Mouse (Mus musculus) midbrain, embryonic 13.5 days (tissue): ENCODE results near the gene Ccdc182. TPM values are rescaled to one million over a fixed set of nuclear protein-coding genes. Genes with fewer than 3 reads are reported as not detected.

ENCODE experiments used
- ATAC-seq: fragments of 200-750 bp; cut with Nextera tagmentation; 2 replicates; pipeline ENCODE4 v1.8.0; 2017; ENCODE audit warnings: mild to moderate bottlenecking, moderate TSS enrichment, moderate library complexity
- H3K27ac ChIP-seq: fragments of 300-500 bp; sonication (generic); 2 replicates; pipeline ENCODE4 v1.5.1; 2015; ENCODE audit warnings: inconsistent platforms, mild to moderate bottlenecking, moderate library complexity
- H3K27me3 ChIP-seq: fragments of 300-500 bp; sonication (generic); 2 replicates; pipeline ENCODE4 v1.6.1; 2015; ENCODE audit warnings: mild to moderate bottlenecking, inconsistent platforms
- H3K36me3 ChIP-seq: fragments of 300-500 bp; sonication (generic); 2 replicates; pipeline ENCODE4 v1.6.1; 2015; ENCODE audit warnings: mild to moderate bottlenecking, inconsistent platforms
- H3K4me1 ChIP-seq: fragments of 300-500 bp; sonication (generic); replicated peaks from 2 replicates; pipeline ENCODE4 v1.6.1; 2015; ENCODE audit warnings: inconsistent platforms
- H3K4me2 ChIP-seq: fragments of 300-500 bp; sonication (generic); replicated peaks from 2 replicates; pipeline ENCODE4 v1.6.1; 2015; ENCODE audit warnings: moderate library complexity, mild to moderate bottlenecking, inconsistent platforms
- H3K4me3 ChIP-seq: fragments of 300-500 bp; sonication (generic); replicated peaks from 2 replicates; pipeline ENCODE4 v1.5.1; 2015; ENCODE audit warnings: mild to moderate bottlenecking, inconsistent platforms
- H3K9ac ChIP-seq: fragments of 300-500 bp; sonication (generic); replicated peaks from 2 replicates; pipeline ENCODE4 v1.6.1; 2015; ENCODE audit warnings: mild to moderate bottlenecking, inconsistent platforms
- H3K9me3 ChIP-seq: fragments of 300-500 bp; sonication (generic); 2 replicates; pipeline ENCODE4 v1.6.1; 2016; ENCODE audit warnings: mild to moderate bottlenecking, inconsistent platforms
- WGBS: fragments of 180-500 bp; shearing (Covaris S2); methylation state at CpG from one replicate; pipeline ENCODE4 v1.1.7; 2015; 5-methylcytosine and 5-hydroxymethylcytosine counted together
- polyA plus RNA-seq: library from polyadenylated mRNA; unstranded; fragments of >200 nt; fragmentation: Nextera tagmentation; extraction: Ambion mirVana; gene quantifications from 2 replicates; pipeline ENCODE4 v1.2.1, GENCODE M21; 2015

The Ccdc182 gene
- polyA plus RNA-seq, 1 experiment from 2014 or later: 1.6 TPM

DNA sequence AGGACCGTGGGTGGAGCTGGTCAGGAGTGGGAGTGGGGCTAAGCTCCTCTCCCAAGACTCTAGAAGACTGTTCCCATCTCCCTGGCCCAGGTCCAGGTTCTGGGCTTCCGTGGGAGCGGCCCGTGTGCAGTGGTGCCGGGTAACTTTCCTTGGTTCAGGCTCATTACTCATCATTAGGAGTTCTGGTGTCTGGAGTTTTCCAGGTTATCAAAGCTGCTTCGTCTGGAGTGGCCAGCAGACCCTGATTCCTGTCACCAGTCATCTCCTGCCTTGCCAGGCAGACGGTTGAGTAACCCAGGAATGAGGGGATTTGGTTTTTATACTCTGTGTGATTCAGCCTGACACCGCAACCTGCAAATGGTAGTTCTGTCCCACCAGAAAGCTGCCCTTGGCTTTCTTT, 7.8 kb upstream of the Ccdc182 start:
- no peak overlapping the region for H3K4me2 ChIP-seq
- H3K9me3 ChIP-seq: 0 out of 2 replicates have a peak, but pooled peaks cover 6% of the 10 kb centered on the region
- no peak for ATAC-seq
- WGBS: 66% methylated on average over 8 of the region's 8 CpGs
- H3K27ac ChIP-seq: no peak overlapping the region
- H3K4me3 ChIP-seq: no peak overlapping the region
- H3K27me3 ChIP-seq: no peaks in the 10 kb centered on the region
- H3K9ac ChIP-seq: no peak overlapping the region
- H3K4me1 ChIP-seq: peaks cover 21% of the 10 kb centered on the region
- H3K36me3 ChIP-seq: no peaks in the 10 kb centered on the region

DNA sequence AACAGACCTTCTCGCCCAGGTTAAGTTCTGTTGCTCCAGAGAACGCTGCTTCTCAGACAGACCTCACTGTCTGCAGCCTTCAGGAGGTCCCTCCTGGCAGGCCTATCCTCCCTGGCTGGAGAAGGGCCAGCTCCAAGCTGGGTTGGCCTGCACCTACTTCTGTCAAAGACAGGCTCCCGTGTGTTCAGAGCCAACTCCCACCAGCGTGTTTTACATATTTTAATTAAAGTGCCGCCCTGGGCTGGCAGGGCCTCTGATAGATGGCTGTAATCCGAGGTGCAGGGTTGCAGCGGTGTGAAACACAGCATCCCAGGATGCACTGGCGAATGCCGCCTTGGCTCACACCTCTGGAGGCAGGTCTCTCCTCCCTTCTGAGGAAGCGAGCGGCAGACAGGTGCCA, 5.5 kb upstream of the Ccdc182 start:
- WGBS: 37% methylated on average over 11 of the region's 11 CpGs

DNA sequence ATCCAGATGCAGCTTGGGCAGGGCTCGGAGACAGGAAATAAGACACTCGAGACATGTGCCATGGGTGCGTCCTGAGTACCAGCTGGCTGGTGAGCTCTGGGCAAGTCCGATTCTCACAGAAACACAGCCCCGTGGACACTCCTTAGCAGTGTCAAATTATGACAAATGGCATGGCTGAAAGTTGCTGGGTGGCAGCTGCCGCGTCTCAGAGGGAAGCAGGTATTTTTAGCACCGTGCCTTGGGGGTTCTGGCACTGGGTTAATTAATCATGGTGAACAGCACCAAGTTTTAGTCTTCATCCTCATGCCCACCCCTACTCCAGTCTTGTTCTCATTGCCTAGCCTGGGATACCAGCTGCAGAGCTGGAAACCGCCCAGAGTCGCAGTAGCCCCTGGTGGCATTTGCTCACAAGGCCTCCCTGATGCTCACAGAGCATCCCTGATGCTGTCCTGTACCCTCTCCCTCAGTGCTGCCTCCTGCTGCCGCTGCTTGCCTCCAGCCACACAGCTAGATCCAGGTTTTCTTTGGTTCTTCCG, 5.0 kb upstream of the Ccdc182 start:
- no peak overlapping the region for H3K4me2 ChIP-seq
- ATAC-seq: 0 out of 2 replicates have a peak, but pooled peaks have one; percentile 20
- 66% methylated on average over 12 of the region's 12 CpGs for WGBS

More for the DNA sequence above, 5.5 kb upstream of the Ccdc182 start:
- no peaks in the 10 kb centered on the region for H3K9me3 ChIP-seq
- H3K4me2 ChIP-seq: no peak overlapping the region
- H3K27me3 ChIP-seq: no peaks in the 10 kb centered on the region
- no peak overlapping the region for H3K4me3 ChIP-seq
- no peaks in the 10 kb centered on the region for H3K36me3 ChIP-seq
- peak overlapping the region; percentile 59; the same call in 1 of the 2 replicates for H3K27ac ChIP-seq
- ATAC-seq: 0 out of 2 replicates have a peak, but pooled peaks have one; percentile 17
- 0 out of 2 replicates have a peak overlapping the region, but pooled peaks have one; percentile 30 for H3K9ac ChIP-seq
- peaks cover 33% of the 10 kb centered on the region for H3K4me1 ChIP-seq

DNA sequence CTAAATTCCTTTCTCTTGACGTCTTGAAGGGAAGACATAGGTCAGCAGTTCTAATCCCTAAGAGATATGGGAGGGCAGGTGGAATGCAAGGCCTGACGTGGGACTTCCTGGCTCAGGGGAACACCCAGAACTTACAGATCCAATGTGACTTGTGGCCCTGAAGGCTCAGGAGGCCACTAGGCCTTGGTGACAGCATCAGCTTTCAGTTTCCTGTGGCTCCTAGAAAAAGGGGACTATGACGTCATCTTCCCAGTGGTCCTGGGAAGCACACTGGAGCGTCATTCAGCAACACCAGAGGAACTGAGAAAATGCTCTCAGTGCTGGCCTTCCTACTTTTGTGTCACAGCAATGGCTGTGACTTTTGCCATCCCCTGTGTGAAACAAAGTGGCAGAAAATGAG, 2.6 kb upstream of the Ccdc182 start:
- WGBS: 75% methylated on average over 4 of the region's 4 CpGs
- no peak overlapping the region for H3K4me3 ChIP-seq
- no peak overlapping the region for H3K4me2 ChIP-seq
- H3K27me3 ChIP-seq: no peaks in the 10 kb centered on the region
- no peaks in the 10 kb centered on the region for H3K36me3 ChIP-seq
- no peak overlapping the region for H3K27ac ChIP-seq
- H3K4me1 ChIP-seq: peaks cover 50% of the 10 kb centered on the region
- ATAC-seq: no peak
- H3K9me3 ChIP-seq: no peaks in the 10 kb centered on the region
- no peak overlapping the region for H3K9ac ChIP-seq

More for the DNA sequence above, 5.0 kb upstream of the Ccdc182 start:
- H3K4me3 ChIP-seq: no peak overlapping the region
- H3K9me3 ChIP-seq: no peaks in the 10 kb centered on the region
- peak overlapping the region; percentile 59; the same call in 1 of the 2 replicates for H3K27ac ChIP-seq
- no peaks in the 10 kb centered on the region for H3K27me3 ChIP-seq
- 0 out of 2 replicates have a peak overlapping the region, but pooled peaks have one; percentile 30 for H3K9ac ChIP-seq
- H3K36me3 ChIP-seq: no peaks in the 10 kb centered on the region
- peaks cover 38% of the 10 kb centered on the region for H3K4me1 ChIP-seq

DNA sequence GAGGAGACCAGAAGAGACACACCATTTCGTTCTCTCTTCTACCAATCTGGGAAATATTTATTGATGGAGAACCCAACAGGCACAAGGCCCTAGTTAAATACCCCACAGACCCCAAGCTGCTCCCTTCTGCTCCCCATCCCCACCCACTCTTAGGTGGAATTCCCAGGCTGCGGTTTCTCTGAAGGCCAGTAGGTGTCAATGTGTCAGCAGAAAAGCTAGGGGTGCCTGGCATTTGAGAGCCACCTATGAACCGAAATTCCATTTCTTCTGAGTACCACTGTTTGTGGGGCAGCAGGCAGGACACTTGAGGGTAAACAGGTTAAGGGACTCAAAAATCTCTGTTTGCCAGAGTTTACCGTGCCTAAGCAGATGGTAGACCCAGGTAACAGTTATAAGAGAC, 2.2 kb upstream of the Ccdc182 start:
- ATAC-seq: no peak
- 40% methylated on average over 4 of the region's 4 CpGs for WGBS
- Histone ChIP-seq H3K4me1 (peaks cover 48% of the 10 kb centered on the region), H3K9ac (no peak overlapping the region), H3K4me2 (no peak overlapping the region), H3K4me3 (no peak overlapping the region), H3K36me3 (no peaks in the 10 kb centered on the region), H3K27ac (no peak overlapping the region), H3K9me3 (no peaks in the 10 kb centered on the region), H3K27me3 (no peaks in the 10 kb centered on the region)

DNA sequence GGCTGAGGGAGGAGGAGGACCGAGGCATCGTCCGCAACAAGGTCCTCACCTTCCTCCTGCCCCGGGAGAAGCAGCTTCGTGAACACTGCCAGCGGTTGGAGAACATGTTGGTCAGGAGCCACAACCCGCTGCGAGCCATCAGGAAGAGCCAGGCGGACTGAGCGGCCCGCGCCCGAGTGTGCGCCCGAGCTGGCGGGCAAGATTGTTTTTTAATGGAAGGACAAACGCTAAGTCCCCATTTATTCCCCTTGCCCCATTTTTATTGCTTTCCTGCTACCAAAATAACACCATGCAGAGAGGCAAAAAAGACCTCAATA, 494 bp downstream of the Ccdc182 start:
- peak overlapping the region; percentile 25; the same call in 1 of the 2 replicates for H3K27ac ChIP-seq
- peak overlapping the region; percentile 42; the same call in 1 of the 2 replicates for H3K9ac ChIP-seq
- no peaks in the 10 kb centered on the region for H3K36me3 ChIP-seq
- H3K4me3 ChIP-seq: peak overlapping the region; percentile 22
- no peaks in the 10 kb centered on the region for H3K9me3 ChIP-seq
- H3K27me3 ChIP-seq: no peaks in the 10 kb centered on the region
- peak overlapping the region; percentile 50 for H3K4me2 ChIP-seq
- peaks cover 43% of the 10 kb centered on the region for H3K4me1 ChIP-seq
- 23% methylated on average over 17 of the region's 17 CpGs for WGBS
- no peak for ATAC-seq

DNA sequence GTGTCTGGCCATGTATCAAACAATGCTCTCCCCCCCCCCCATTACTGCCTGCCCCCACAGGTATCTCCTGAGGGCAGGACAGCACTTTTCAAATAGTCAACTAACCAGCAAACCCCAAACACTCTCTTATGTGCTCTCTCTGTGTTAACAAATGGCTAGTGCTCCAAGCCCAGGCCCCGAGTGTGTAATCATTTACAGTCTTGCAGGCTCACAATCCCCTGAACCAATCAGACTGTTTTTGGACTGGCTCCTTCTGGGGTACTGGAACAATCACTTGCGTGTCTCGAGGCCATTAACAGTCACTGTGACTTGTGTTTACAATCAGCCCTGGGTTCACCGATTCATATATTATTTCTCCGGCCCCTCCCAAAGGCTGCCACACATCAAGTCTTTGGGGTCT, 1.4 kb downstream of the Ccdc182 start:
- no peak overlapping the region for H3K9ac ChIP-seq
- H3K4me3 ChIP-seq: no peak overlapping the region
- no peaks in the 10 kb centered on the region for H3K9me3 ChIP-seq
- no peak overlapping the region for H3K27ac ChIP-seq
- H3K36me3 ChIP-seq: no peaks in the 10 kb centered on the region
- ATAC-seq: no peak
- 72% methylated on average over 5 of the region's 5 CpGs for WGBS
- H3K4me2 ChIP-seq: no peak overlapping the region
- H3K27me3 ChIP-seq: no peaks in the 10 kb centered on the region
- H3K4me1 ChIP-seq: peaks cover 49% of the 10 kb centered on the region

DNA sequence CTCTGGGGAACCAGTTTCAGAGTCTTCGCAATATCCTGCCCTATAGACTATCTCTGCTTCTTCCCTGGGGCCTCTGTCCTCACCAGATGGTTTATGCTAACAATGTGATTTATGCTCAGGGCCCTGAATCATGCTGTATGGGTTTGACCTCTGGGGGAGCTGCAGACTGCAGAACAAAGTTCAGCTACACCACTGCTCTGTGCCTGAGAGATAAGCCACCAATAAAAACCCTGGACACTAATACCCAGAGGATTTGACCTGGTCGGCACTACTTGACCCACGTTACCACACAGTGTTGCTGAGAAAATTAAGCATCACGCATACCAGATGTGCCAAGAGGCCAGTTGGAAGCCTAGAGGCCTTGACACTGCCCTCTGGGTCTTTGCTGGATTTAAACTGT, 3.7 kb downstream of the Ccdc182 start:
- 51% methylated on average over 4 of the region's 4 CpGs for WGBS
- Histone ChIP-seq H3K9ac (no peak overlapping the region), H3K27me3 (no peaks in the 10 kb centered on the region), H3K9me3 (no peaks in the 10 kb centered on the region), H3K36me3 (no peaks in the 10 kb centered on the region), H3K4me1 (peaks cover 50% of the 10 kb centered on the region), H3K27ac (no peak overlapping the region), H3K4me2 (no peak overlapping the region), H3K4me3 (no peak overlapping the region)
- peak; percentile 69; the same call in 1 of the 2 replicates for ATAC-seq

DNA sequence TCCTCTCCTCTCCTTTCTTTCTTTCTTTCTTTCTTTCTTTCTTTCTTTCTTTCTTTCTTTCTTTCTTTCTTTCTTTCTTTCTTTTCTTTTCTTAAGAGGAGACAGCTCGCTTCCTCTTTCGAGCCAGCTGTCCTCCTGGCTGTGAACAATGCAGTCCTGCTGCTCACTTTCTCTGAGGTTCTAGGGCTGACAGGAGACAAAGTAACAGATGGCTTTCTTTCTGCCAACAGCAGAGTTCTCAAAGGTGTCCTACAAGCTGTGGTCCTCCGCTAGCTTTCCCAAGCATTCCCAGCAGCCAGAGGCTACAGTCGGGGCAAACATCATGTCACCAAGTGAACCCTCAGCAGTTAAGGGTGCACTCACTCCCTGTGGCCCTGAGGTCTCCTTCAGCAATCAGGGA, 5.5 kb downstream of the Ccdc182 start:
- no peak for ATAC-seq
- Histone ChIP-seq H3K4me3 (no peak overlapping the region), H3K36me3 (no peaks in the 10 kb centered on the region), H3K4me1 (peaks cover 38% of the 10 kb centered on the region), H3K9me3 (no peaks in the 10 kb centered on the region), H3K9ac (no peak overlapping the region), H3K27me3 (no peaks in the 10 kb centered on the region), H3K27ac (no peak overlapping the region), H3K4me2 (no peak overlapping the region)
- WGBS: 57% methylated on average over 4 of the region's 4 CpGs

DNA sequence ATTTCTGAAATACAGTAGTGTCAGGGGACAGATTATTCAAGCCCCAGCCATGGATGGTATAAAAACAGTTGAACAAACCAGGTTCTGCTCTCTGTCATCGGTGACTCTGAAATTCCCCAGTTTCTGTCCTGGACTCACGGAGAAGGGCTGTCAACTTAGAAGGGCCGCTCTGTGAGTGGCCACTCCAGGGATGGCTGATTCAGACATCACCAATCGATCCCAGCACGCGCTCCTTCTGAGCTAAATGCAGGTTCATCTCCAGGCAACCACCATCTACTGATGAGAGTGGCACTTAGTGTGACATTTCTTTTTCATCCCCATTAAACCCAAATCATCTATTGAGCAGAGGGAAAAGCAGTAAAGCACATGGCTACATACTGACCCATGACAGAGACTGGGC, 7.8 kb downstream of the Ccdc182 start:
- Histone ChIP-seq H3K9ac (no peak overlapping the region), H3K4me3 (no peak overlapping the region), H3K27ac (no peak overlapping the region), H3K4me2 (peak overlapping the region; percentile 13; the same call in 1 of the 2 replicates), H3K4me1 (peaks cover 29% of the 10 kb centered on the region), H3K9me3 (no peaks in the 10 kb centered on the region), H3K27me3 (no peaks in the 10 kb centered on the region), H3K36me3 (no peaks in the 10 kb centered on the region)
- 47% methylated on average over 6 of the region's 6 CpGs for WGBS
- ATAC-seq: no peak

DNA sequence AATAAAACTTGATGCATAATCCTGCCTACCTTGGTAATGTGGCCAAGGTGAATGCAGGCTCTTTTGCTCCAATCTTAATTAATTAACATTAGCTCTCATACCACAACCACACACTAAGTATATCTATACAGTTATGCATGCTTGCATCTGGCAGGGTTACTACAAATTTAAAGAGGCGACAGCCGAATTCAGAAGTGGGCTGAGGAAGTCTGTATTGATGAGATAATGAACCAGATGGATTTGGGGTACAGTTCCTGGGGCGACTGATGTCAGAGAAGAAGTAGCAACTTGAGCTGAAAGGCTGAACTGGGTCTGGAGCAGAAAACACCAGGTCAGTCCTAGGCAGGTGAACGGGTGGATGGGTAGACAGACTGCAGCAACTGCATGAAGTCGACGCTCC, 11.9 kb downstream of the Ccdc182 start:
- H3K4me2 ChIP-seq: no peak overlapping the region

DNA sequence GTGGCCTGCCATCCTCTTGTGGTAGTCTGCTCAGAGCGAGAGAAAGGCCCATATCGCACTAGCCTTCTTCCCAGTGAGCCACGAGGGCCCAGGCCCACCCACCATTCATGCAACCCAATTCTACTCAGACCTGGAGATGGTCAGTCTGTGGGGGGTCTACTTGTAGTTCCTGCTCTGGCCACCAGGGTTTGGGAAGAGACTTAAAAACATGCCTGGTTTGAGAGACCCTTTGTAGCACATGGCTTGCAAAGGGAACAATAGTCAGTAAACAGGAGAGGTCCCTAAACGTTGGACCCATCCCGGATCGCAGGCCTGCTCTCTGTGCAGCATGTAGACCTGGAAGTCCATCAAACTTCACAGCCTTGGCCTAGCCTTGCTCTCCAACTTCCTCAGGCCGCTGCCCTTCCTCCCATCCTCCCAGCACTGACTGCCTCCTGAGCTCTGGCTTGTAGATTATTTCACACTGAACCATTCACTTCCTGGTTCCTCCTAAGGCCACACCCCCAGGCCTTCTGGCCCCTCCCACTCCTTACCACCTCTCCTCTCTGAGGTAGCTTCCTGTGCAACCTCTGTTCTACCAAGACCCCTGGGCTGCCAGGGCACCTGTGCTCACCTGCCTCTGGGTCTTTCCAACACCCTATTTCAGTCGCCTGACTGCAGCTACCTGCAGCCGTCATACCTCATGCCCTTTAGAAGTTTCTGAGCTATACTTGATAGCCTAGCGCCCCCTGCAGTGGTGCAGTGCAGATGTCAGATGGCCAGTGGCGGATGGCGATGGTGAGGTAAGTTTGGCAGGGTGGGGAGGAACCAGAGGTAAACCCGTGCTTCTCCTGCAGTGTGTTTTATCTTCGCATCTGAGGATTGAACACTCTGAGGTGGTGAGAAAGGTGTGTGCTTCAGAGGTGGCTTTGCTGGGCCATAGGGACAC, 14.0 kb downstream of the Ccdc182 start:
- Histone ChIP-seq H3K9ac (no peak overlapping the region), H3K27me3 (no peaks in the 10 kb centered on the region), H3K9me3 (no peaks in the 10 kb centered on the region), H3K27ac (peak overlapping the region; percentile 74), H3K4me1 (peaks cover 50% of the 10 kb centered on the region), H3K4me3 (no peak overlapping the region), H3K36me3 (no peaks in the 10 kb centered on the region), H3K4me2 (no peak overlapping the region)
- ATAC-seq: no peak
- WGBS: 86% methylated on average over 14 of the region's 14 CpGs

More for the DNA sequence above, 11.9 kb downstream of the Ccdc182 start:
- H3K27me3 ChIP-seq: no peaks in the 10 kb centered on the region
- H3K9ac ChIP-seq: no peak overlapping the region
- no peak for ATAC-seq
- H3K27ac ChIP-seq: no peak overlapping the region
- no peak overlapping the region for H3K4me3 ChIP-seq
- no peaks in the 10 kb centered on the region for H3K36me3 ChIP-seq
- WGBS: 91% methylated on average over 6 of the region's 6 CpGs
- H3K4me1 ChIP-seq: peaks cover 44% of the 10 kb centered on the region
- no peaks in the 10 kb centered on the region for H3K9me3 ChIP-seq
